Mouse (Mus musculus) embryonic facial prominence, embryonic 14.5 days (tissue): ENCODE data around the gene Acadl. TPM values are rescaled to one million over a fixed set of nuclear protein-coding genes. Genes with fewer than 3 reads are reported as not detected.

ENCODE experiments used
- ATAC-seq: fragments of 200-750 bp; cut with Nextera tagmentation; 2 replicates; pipeline ENCODE4 v1.8.0; 2017; ENCODE audit warnings: low read depth, moderate number of reproducible peaks, moderate TSS enrichment
- DNase-seq: peaks from one replicate; pipeline ENCODE4 v3.0.0-alpha.2; 2015; ENCODE audit warnings: low spot score
- H3K27ac ChIP-seq: fragments of 300-500 bp; sonication (generic); replicated peaks from 2 replicates; pipeline ENCODE4 v1.5.1; 2014; ENCODE audit warnings: low read depth, mild to moderate bottlenecking, low read length, moderate library complexity
- H3K27me3 ChIP-seq: fragments of 300-500 bp; sonication (generic); replicated peaks from 2 replicates; pipeline ENCODE4 v1.6.1; 2014; ENCODE audit warnings: low read length; ENCODE audit not compliant: control insufficient read depth, insufficient read depth
- H3K36me3 ChIP-seq: fragments of 300-500 bp; sonication (generic); 2 replicates; pipeline ENCODE4 v1.6.1; 2014; ENCODE audit warnings: low read length, mixed read lengths; ENCODE audit not compliant: control insufficient read depth, insufficient read depth
- H3K4me1 ChIP-seq: fragments of 300-500 bp; sonication (generic); 2 replicates; pipeline ENCODE4 v1.6.1; 2014; ENCODE audit warnings: antibody characterized with exemption, low read length; ENCODE audit not compliant: control insufficient read depth, insufficient read depth
- H3K4me2 ChIP-seq: fragments of 300-500 bp; sonication (generic); 2 replicates; pipeline ENCODE4 v1.6.1; 2014; ENCODE audit warnings: low read depth, mild to moderate bottlenecking, low read length, moderate library complexity, mixed read lengths
- H3K4me3 ChIP-seq: fragments of 300-500 bp; sonication (generic); 2 replicates; pipeline ENCODE4 v1.5.1; 2014; ENCODE audit warnings: low read depth, mild to moderate bottlenecking, low read length
- H3K9ac ChIP-seq: fragments of 300-500 bp; sonication (generic); 2 replicates; pipeline ENCODE4 v1.6.1; 2014; ENCODE audit warnings: low read depth, mild to moderate bottlenecking, low read length, moderate library complexity, mixed read lengths
- H3K9me3 ChIP-seq: fragments of 300-500 bp; sonication (generic); 2 replicates; pipeline ENCODE4 v1.6.1; 2016; ENCODE audit warnings: low read length; ENCODE audit not compliant: control insufficient read depth
- WGBS: fragments of 180-500 bp; shearing (Covaris S2); extraction: QIAGEN DNeasy Blood & Tissue Kit; methylation state at CpG from one replicate; pipeline ENCODE4 v1.1.7; 2014; 5-methylcytosine and 5-hydroxymethylcytosine counted together
- polyA plus RNA-seq: library from polyadenylated mRNA; unstranded; fragments of >200 nt; fragmentation: Nextera tagmentation; extraction: Ambion mirVana; gene quantifications from 2 replicates; pipeline ENCODE4 v1.2.1, GENCODE M21; 2014

Gene Acadl
- polyA plus RNA-seq, 1 experiment from 2014 or later = 128 TPM

DNA sequence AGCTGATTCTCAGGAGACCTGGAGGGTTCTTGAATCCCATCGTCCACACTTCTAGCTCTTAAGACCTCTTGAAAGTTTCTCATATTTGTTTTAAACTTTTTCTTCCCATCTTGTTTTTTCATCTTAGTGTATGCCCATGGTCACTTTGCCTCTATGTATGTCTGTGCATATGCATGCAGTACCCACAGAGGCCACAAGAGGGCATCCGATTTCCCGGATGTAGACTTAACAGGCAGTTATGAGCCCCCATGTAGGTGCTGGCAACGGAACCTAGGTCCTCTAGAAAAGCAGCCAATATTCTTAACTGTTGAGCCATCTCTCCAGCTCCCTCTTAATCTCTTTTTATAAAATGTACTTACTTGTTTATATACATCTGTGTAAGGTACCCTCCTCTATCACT, 15.6 kb downstream of the Acadl start:
- Histone ChIP-seq H3K4me2 (no peak overlapping the region), H3K4me3 (no peak overlapping the region), H3K9me3 (peaks cover 7% of the 10 kb centered on the region), H3K4me1 (no peaks in the 10 kb centered on the region), H3K27ac (no peak overlapping the region), H3K9ac (no peak overlapping the region), H3K27me3 (no peaks in the 10 kb centered on the region), H3K36me3 (peaks cover 61% of the 10 kb centered on the region)
- ATAC-seq = no peak
- 97% methylated on average over 4 of the region's 4 CpGs for WGBS
- no peak for DNase-seq

DNA sequence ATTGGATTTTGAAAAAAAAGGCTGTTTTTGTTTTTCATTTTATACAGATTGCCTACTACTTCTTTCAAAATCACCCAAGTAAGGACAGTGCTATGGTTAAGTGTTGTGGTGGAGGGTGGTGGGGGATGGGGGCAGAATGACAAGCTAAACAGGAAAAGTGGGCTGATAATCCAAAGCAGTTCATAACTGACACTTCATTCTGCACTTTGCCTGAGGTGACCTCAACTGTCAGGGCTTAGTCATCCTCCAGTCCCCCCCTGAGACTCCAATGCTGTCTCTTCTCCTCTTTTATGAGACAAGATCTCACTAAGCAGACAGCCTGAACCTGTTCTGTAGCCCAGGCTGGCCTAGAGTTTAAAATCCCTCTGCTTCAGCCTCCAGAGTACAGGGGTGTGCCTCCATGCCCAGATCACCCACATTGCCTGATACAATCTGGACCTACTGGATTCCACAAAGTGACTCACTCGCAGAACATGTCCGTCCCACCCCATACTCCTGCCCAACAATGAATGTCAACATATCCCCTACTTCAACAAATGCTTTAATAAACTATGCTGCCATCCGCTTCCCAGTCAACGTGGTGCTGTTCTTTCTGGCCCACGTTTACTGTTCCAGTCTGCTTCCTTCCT, 17.3 kb downstream of the Acadl start:
- Histone ChIP-seq H3K4me3 (no peak overlapping the region), H3K4me1 (no peaks in the 10 kb centered on the region), H3K36me3 (peaks cover 58% of the 10 kb centered on the region), H3K9ac (no peak overlapping the region), H3K27ac (0 out of 2 replicates have a peak overlapping the region, but pooled peaks have one; percentile 10), H3K27me3 (no peaks in the 10 kb centered on the region), H3K4me2 (no peak overlapping the region), H3K9me3 (peaks cover 7% of the 10 kb centered on the region)
- DNase-seq (peak; percentile 31), ATAC-seq (peak; percentile 68; the same call in 1 of the 2 replicates)
- 85% methylated on average over 5 of the region's 5 CpGs for WGBS

DNA sequence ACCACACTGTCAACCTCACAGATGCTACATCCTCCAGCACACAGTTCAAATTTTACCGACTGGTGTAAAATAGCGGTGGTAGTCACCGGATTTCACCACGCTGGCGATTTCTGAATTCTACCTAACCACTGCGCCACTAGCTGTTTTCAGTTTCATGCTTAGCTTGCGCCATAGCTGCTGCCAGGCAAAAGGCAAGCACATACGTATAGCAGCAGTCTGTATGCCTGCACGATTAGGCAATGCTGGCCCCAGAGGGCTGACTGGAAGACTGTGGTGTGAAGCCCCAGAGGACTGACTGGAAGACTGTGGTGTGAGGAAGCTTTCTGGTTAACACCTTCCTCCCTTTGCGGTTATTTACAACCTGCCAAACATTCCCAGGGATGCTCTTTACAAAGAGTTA, 21.1 kb downstream of the Acadl start:
- Histone ChIP-seq H3K27me3 (no peaks in the 10 kb centered on the region), H3K9me3 (no peaks in the 10 kb centered on the region), H3K36me3 (peaks cover 37% of the 10 kb centered on the region), H3K4me1 (no peaks in the 10 kb centered on the region), H3K9ac (no peak overlapping the region), H3K4me2 (no peak overlapping the region), H3K27ac (no peak overlapping the region), H3K4me3 (no peak overlapping the region)
- ATAC-seq (no peak), DNase-seq (no peak)
- 89% methylated on average over 10 of the region's 10 CpGs for WGBS

DNA sequence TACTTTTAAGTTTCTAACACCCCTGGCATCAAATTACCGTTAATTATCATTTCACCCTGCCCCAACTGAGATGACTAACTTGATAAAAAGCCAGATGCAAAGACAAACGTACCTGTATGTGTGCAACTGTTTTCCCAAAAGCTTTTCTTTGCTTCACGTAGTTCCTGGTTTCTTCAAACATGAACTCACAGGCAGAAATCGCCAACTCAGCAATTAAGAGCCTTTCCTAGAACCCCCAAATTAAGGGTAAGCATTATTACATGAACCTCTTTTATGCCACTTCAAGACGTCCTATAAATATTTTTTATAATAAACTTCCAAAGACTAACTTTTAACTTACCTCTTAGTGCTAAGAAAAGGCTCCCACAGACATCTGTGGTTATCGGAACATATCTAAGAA, 21.6 kb downstream of the Acadl start:
- 78% methylated on average over 6 of the region's 6 CpGs for WGBS
- Histone ChIP-seq H3K4me2 (no peak overlapping the region), H3K4me1 (no peaks in the 10 kb centered on the region), H3K9me3 (no peaks in the 10 kb centered on the region), H3K9ac (no peak overlapping the region), H3K36me3 (peaks cover 38% of the 10 kb centered on the region), H3K27ac (no peak overlapping the region), H3K4me3 (no peak overlapping the region), H3K27me3 (no peaks in the 10 kb centered on the region)
- ATAC-seq (no peak), DNase-seq (no peak)

DNA sequence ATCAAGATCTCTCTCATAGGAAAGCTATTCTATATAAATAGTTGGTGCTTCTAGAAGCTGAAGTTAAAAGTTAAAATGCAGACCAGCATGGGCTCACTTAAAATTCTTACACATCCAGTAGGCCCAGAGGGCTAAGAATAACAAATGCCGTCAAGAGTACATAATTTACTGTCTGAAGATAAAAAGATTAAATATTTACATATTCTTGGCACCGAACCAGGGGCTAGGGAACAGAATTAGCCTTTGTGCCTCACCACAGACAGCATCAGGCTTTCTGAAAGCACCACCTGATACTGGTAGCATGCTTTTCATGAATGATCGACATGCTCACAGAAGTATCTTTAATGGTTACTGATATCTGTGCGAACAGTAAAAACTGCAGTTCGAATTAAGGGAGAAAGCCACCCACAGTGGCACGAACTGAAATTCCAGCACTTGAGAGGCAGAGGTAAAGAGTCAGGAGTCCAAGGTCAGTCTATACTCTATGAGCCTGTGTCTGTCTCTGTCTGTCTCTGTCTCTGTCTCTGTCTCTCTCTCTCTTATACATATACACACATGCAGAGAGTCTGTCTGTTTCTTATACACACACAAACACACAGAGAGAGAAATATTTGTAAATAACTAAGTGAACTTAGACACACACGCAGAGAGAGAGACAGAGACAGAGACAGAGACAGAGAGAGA, 23.2 kb downstream of the Acadl start:
- ATAC-seq = no peak
- H3K4me1 ChIP-seq = no peaks in the 10 kb centered on the region

DNA sequence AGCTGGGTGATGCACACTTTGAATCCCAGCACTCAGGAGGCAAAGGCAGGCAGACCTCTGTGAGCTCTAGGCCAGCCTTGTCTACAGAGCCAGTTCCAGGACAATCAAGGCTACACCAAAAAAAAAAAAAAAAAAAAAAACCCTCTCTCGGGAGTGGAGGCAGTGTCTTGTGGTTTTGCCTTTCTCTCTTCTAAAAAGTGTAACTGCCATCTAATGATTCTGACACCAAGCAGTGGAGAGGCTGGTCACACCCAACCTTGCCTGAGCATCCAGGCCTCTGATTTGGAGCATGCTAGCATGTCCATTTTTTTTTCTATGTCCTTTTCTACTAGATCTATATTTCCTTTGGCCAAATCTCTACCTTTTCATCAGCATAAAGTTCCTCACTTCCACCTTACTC, 23.9 kb downstream of the Acadl start:
- no peak for DNase-seq
- Histone ChIP-seq H3K4me3 (no peak overlapping the region), H3K9ac (no peak overlapping the region), H3K27me3 (no peaks in the 10 kb centered on the region), H3K36me3 (peaks cover 30% of the 10 kb centered on the region), H3K4me1 (no peaks in the 10 kb centered on the region), H3K4me2 (no peak overlapping the region), H3K9me3 (no peaks in the 10 kb centered on the region), H3K27ac (no peak overlapping the region)
- no peak for ATAC-seq
- 44% methylated on average over 1 of the region's 1 CpGs for WGBS

More for the DNA sequence above, 23.2 kb downstream of the Acadl start:
- H3K9me3 ChIP-seq = no peaks in the 10 kb centered on the region
- H3K4me2 ChIP-seq = no peak overlapping the region
- WGBS = 66% methylated on average over 7 of the region's 7 CpGs
- no peak overlapping the region for H3K4me3 ChIP-seq
- H3K36me3 ChIP-seq = peaks cover 31% of the 10 kb centered on the region
- DNase-seq = no peak
- no peak overlapping the region for H3K27ac ChIP-seq
- no peaks in the 10 kb centered on the region for H3K27me3 ChIP-seq
- H3K9ac ChIP-seq = no peak overlapping the region

DNA sequence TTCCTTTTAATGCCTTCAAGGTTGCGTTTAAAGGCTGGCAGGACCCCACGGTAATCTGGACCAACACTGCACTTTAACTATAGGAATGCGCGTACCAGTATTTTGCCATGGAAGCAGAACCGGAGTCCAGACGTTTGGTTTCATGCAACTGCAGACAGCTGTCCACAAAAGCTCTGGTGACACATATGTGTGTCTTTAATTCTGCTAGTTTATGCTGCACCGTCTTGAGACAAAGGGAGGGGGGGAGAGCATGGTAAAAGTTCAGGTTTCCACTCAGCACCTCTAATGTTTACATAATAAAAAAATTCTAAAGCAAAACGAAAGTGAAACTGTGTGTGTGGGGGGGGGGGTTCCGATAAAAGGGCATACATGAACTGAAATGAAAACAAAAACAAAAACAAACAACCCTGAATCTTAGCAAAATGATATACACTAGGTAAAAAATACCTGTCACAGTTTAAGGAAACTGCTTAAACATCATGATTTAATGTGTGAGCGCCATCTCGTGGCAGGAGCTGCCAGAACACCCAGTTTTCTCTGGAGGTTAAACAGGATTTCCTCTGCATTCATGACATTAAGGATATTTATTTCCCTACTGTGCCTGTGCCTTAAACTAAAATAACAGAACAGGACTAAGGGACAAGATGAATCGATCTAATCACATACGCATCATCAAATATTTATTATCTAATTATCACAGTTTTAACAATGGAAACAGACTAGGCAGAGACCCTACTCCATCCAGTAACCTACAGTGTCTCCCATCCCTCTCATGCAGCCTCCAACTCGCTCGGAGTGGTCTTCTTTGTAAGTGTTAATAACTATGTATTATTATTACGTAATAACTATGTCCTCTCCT, 24.7 kb downstream of the Acadl start:
- Histone ChIP-seq H3K27ac (no peak overlapping the region), H3K4me2 (peak overlapping the region; percentile 21; the same call in 1 of the 2 replicates), H3K9ac (no peak overlapping the region), H3K9me3 (no peaks in the 10 kb centered on the region), H3K4me1 (no peaks in the 10 kb centered on the region), H3K27me3 (no peaks in the 10 kb centered on the region), H3K4me3 (no peak overlapping the region), H3K36me3 (peaks cover 30% of the 10 kb centered on the region)
- 51% methylated on average over 16 of the region's 16 CpGs for WGBS
- ATAC-seq (no peak), DNase-seq (peak; percentile 79)

DNA sequence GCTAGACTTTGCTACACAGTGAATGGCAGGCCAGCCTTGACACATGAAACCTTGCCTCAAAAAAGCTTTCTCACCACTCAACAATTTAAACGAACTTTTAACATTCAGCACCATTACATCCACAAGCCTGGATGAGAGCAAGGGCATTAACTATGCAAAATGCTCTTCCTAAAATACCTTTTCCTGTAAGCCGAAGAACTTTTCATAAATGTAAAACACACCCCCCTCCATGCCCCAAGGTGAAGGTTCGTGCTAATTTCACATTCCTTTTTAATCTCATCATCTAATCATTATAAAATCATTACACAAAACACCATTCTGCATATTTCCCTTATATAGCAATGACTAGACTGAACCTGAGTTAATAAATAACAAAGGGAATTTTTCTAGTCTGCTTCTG, 25.9 kb downstream of the Acadl start:
- Histone ChIP-seq H3K9me3 (no peaks in the 10 kb centered on the region), H3K4me2 (no peak overlapping the region), H3K9ac (no peak overlapping the region), H3K36me3 (peaks cover 19% of the 10 kb centered on the region), H3K27me3 (no peaks in the 10 kb centered on the region), H3K4me1 (no peaks in the 10 kb centered on the region), H3K27ac (no peak overlapping the region), H3K4me3 (no peak overlapping the region)
- ATAC-seq (no peak), DNase-seq (no peak)
- WGBS = 72% methylated on average over 3 of the region's 3 CpGs
